Mouse (Mus musculus) CH12.LX (cell line): ENCODE results near the gene Lpin1. TPM values are rescaled to one million over a fixed set of nuclear protein-coding genes. Genes with fewer than 3 reads are reported as not detected.

ENCODE experiments used
- DNase-seq: peaks from one replicate; pipeline ENCODE4 v3.0.0-alpha.2; 2013; ENCODE audit errors: extremely low read depth
- H3K27ac ChIP-seq: 2 replicates; pipeline ENCODE4 v1.5.1; 2012; ENCODE audit warnings: low read depth, mild to moderate bottlenecking, control low read depth, moderate library complexity; ENCODE audit not compliant: insufficient read depth
- H3K27me3 ChIP-seq: replicated peaks from 2 replicates; pipeline ENCODE3; 2012; ENCODE audit warnings: inconsistent platforms
- H3K36me3 ChIP-seq, 2 experiments: replicated peaks in 1 of 2; 2 replicates each; pipeline versions ENCODE3 to v1.6.1; 2012; ENCODE audit warnings: inconsistent platforms in 1 of 2, low read length in 1 of 2, mild to moderate bottlenecking in 1 of 2, mixed read lengths in 1 of 2, moderate library complexity in 1 of 2; ENCODE audit not compliant: control insufficient read depth in 1 of 2, insufficient read depth in 1 of 2
- H3K4me1 ChIP-seq, 2 experiments: 2 replicates each; pipeline ENCODE4 v1.6.1; 2012; ENCODE audit warnings: inconsistent platforms in 1 of 2, moderate library complexity in 1 of 2; ENCODE audit not compliant: insufficient read depth in 2 of 2, control insufficient read depth in 1 of 2
- H3K4me2 ChIP-seq: 2 replicates; pipeline ENCODE4 v1.6.1; 2012; ENCODE audit warnings: low read depth, mild to moderate bottlenecking, control low read depth; ENCODE audit not compliant: poor library complexity, insufficient read depth, severe bottlenecking
- H3K4me3 ChIP-seq, 3 experiments: fragments of 150-350 bp in 1 of 3; sonication (generic) in 1 of 3; replicated peaks in 1 of 3; 2 replicates each; pipeline versions ENCODE3 to v1.5.1; 2011 to 2012; ENCODE audit warnings: low read depth in 2 of 3, low read length in 2 of 3, mild to moderate bottlenecking in 2 of 3, moderate library complexity in 2 of 3, control low read depth in 1 of 3, improper control_type of control experiment in 1 of 3, inconsistent platforms in 1 of 3, mixed read lengths in 1 of 3; ENCODE audit not compliant: poor library complexity in 1 of 3
- H3K79me2 ChIP-seq: replicated peaks from 2 replicates; pipeline ENCODE4 v1.6.1; 2012; ENCODE audit warnings: mild to moderate bottlenecking, moderate library complexity; ENCODE audit not compliant: control insufficient read depth, poor library complexity, insufficient read depth, severe bottlenecking; ENCODE audit errors: extremely low read depth
- H3K9ac ChIP-seq: 2 replicates; pipeline ENCODE4 v1.6.1; 2012; ENCODE audit warnings: low read depth, mild to moderate bottlenecking, control low read depth, moderate library complexity; ENCODE audit not compliant: insufficient read depth
- H3K9me3 ChIP-seq: replicated peaks from 2 replicates; pipeline ENCODE3; 2012; ENCODE audit warnings: low read length, inconsistent platforms, mixed read lengths
- BHLHE40 ChIP-seq: IDR thresholded peaks from 2 replicates; pipeline ENCODE4 v1.6.1; 2011; ENCODE audit warnings: mild to moderate bottlenecking, low read depth, low read length, improper control_type of control experiment
- CHD1 ChIP-seq: IDR thresholded peaks from 2 replicates; pipeline ENCODE4 v1.6.1; 2012; ENCODE audit warnings: low read depth, low read length, improper control_type of control experiment, inconsistent platforms
- CHD2 ChIP-seq: IDR thresholded peaks from 2 replicates; pipeline ENCODE4 v1.6.1; 2011; ENCODE audit warnings: low read length, improper control_type of control experiment
- CTCF ChIP-seq, 2 experiments: IDR thresholded peaks in 1 of 2; conservative IDR thresholded peaks in 1 of 2; 2 replicates each; pipeline ENCODE4 v1.5.1; 2011 to 2012; ENCODE audit warnings: low read depth in 2 of 2, low read length in 2 of 2, improper control_type of control experiment in 1 of 2, inconsistent platforms in 1 of 2, mild to moderate bottlenecking in 1 of 2, moderate library complexity in 1 of 2
- ELF1 ChIP-seq: IDR thresholded peaks from 2 replicates; pipeline ENCODE4 v1.6.1; 2014; ENCODE audit warnings: low read depth, mild to moderate bottlenecking, inconsistent platforms, low read length, improper control_type of control experiment
- EP300 ChIP-seq: IDR thresholded peaks from 2 replicates; pipeline ENCODE4 v1.6.1; 2011; ENCODE audit warnings: low read length, improper control_type of control experiment
- ETS1 ChIP-seq: conservative IDR thresholded peaks from 2 replicates; pipeline ENCODE4 v1.6.1; 2012; ENCODE audit warnings: low read depth, mild to moderate bottlenecking, inconsistent platforms, low read length, improper control_type of control experiment, moderate library complexity
- GABPA ChIP-seq: IDR thresholded peaks from 2 replicates; pipeline ENCODE4 v1.6.1; 2012; ENCODE audit warnings: low read depth, low read length, improper control_type of control experiment, inconsistent platforms; ENCODE audit not compliant: insufficient replicate concordance
- HCFC1 ChIP-seq: IDR thresholded peaks from 2 replicates; pipeline ENCODE4 v1.6.1; 2012; ENCODE audit warnings: low read depth, mild to moderate bottlenecking, inconsistent platforms, low read length, improper control_type of control experiment
- IRF4 ChIP-seq: IDR thresholded peaks from 2 replicates; pipeline ENCODE4 v1.6.1; 2014; ENCODE audit warnings: low read depth, mild to moderate bottlenecking, inconsistent platforms, low read length, improper control_type of control experiment
- KAT2A ChIP-seq: IDR thresholded peaks from 2 replicates; pipeline ENCODE4 v1.6.1; 2012; ENCODE audit warnings: low read length, improper control_type of control experiment, inconsistent platforms; ENCODE audit not compliant: insufficient replicate concordance
- MAFK ChIP-seq: IDR thresholded peaks from 2 replicates; pipeline ENCODE4 v1.6.1; 2011; ENCODE audit warnings: low read length, improper control_type of control experiment; ENCODE audit not compliant: insufficient replicate concordance
- MAX ChIP-seq: IDR thresholded peaks from 2 replicates; pipeline ENCODE4 v1.6.1; 2011; ENCODE audit warnings: low read length, improper control_type of control experiment
- MAZ ChIP-seq: IDR thresholded peaks from 2 replicates; pipeline ENCODE4 v1.6.1; 2012; ENCODE audit warnings: low read depth, mild to moderate bottlenecking, inconsistent platforms, low read length, improper control_type of control experiment, moderate library complexity
- MEF2A ChIP-seq: IDR thresholded peaks from 2 replicates; pipeline ENCODE4 v1.6.1; 2014; ENCODE audit warnings: low read depth, mild to moderate bottlenecking, inconsistent platforms, low read length, improper control_type of control experiment, borderline replicate concordance
- MXI1 ChIP-seq: IDR thresholded peaks from 2 replicates; pipeline ENCODE4 v1.6.1; 2011; ENCODE audit warnings: mild to moderate bottlenecking, low read depth, low read length, improper control_type of control experiment
- MYC ChIP-seq: IDR thresholded peaks from 2 replicates; pipeline ENCODE4 v1.6.1; 2011; ENCODE audit warnings: low read depth, mild to moderate bottlenecking, improper control_type of control experiment, low read length
- NELFE ChIP-seq: IDR thresholded peaks from 2 replicates; pipeline ENCODE4 v1.6.1; 2011; ENCODE audit warnings: low read depth, low read length, improper control_type of control experiment
- PAX5 ChIP-seq: IDR thresholded peaks from 2 replicates; pipeline ENCODE4 v1.6.1; 2012; ENCODE audit warnings: low read length, inconsistent platforms, mixed read lengths
- POLR2A ChIP-seq: IDR thresholded peaks from 2 replicates; pipeline ENCODE4 v1.6.1; 2011; ENCODE audit warnings: low read depth, mild to moderate bottlenecking, improper control_type of control experiment, low read length
- POLR2AphosphoS2 ChIP-seq: IDR thresholded peaks from 2 replicates; pipeline ENCODE4 v1.6.1; 2011; ENCODE audit warnings: low read depth, low read length, improper control_type of control experiment
- RAD21 ChIP-seq: IDR thresholded peaks from 2 replicates; pipeline ENCODE4 v1.6.1; 2011; ENCODE audit warnings: low read depth, mild to moderate bottlenecking, low read length, improper control_type of control experiment, moderate library complexity
- RCOR1 ChIP-seq: conservative IDR thresholded peaks from 2 replicates; pipeline ENCODE4 v1.6.1; 2012; ENCODE audit warnings: low read depth, mild to moderate bottlenecking, inconsistent platforms, low read length, improper control_type of control experiment
- SIN3A ChIP-seq: IDR thresholded peaks from 2 replicates; pipeline ENCODE4 v1.6.1; 2012; ENCODE audit warnings: low read length, improper control_type of control experiment, inconsistent platforms
- SMC3 ChIP-seq: IDR thresholded peaks from 2 replicates; pipeline ENCODE4 v1.6.1; 2011; ENCODE audit warnings: low read depth, low read length, improper control_type of control experiment
- TBP ChIP-seq: conservative IDR thresholded peaks from 2 replicates; pipeline ENCODE4 v1.6.1; 2011; ENCODE audit warnings: low read depth, low read length, improper control_type of control experiment
- UBTF ChIP-seq: IDR thresholded peaks from 2 replicates; pipeline ENCODE4 v1.6.1; 2012; ENCODE audit warnings: low read depth, mild to moderate bottlenecking, inconsistent platforms, low read length, improper control_type of control experiment, moderate library complexity
- USF1 ChIP-seq: IDR thresholded peaks from 2 replicates; pipeline ENCODE4 v1.6.1; 2014; ENCODE audit warnings: low read depth, mild to moderate bottlenecking, inconsistent platforms, low read length, improper control_type of control experiment
- USF2 ChIP-seq: conservative IDR thresholded peaks from 2 replicates; pipeline ENCODE4 v1.6.1; 2011; ENCODE audit warnings: low read depth, low read length, improper control_type of control experiment
- ZC3H11A ChIP-seq: IDR thresholded peaks from 2 replicates; pipeline ENCODE4 v1.6.1; 2012; ENCODE audit warnings: low read depth, mild to moderate bottlenecking, inconsistent platforms, low read length, improper control_type of control experiment
- ZKSCAN1 ChIP-seq: IDR thresholded peaks from 2 replicates; pipeline ENCODE4 v1.6.1; 2012; ENCODE audit warnings: low read depth, inconsistent platforms, low read length, improper control_type of control experiment, borderline replicate concordance
- ZNF384 ChIP-seq: IDR thresholded peaks from 2 replicates; pipeline ENCODE4 v1.6.1; 2012; ENCODE audit warnings: low read depth, low read length, improper control_type of control experiment, inconsistent platforms
- dilution Hi-C: fragments of 300-500 bp; cut with MboI; formaldehyde crosslinking; loops from 2 replicates; pipeline ENCODE4 v1.14.3; 2020; ENCODE audit warnings: low sequenced_read_pairs; ENCODE audit not compliant: extremely low pct_unique_long_range_greater_than_20kb, extremely low pct_ligation_motif_present
- in situ Hi-C: fragments of 300-500 bp; cut with MboI; formaldehyde crosslinking; loops from 3 replicates; pipeline ENCODE4 v1.14.3; 2019; ENCODE audit warnings: low sequenced_read_pairs, low pct_ligation_motif_present, low pct_unique_long_range_greater_than_20kb, mixed read lengths
- polyA plus RNA-seq: library from polyadenylated mRNA; unstranded; fragments of >175 nt; gene quantifications from 2 replicates; pipeline ENCODE4 v1.2.1, GENCODE M21; 2012; ENCODE audit warnings: low read depth; ENCODE audit not compliant: insufficient read length
- total RNA-seq, 2 experiments: library from RNA; depleted of rRNA; stranded (reverse); fragments of 300-350 nt in 1 of 2; fragments of >200 nt in 1 of 2; gene quantifications; 2 replicates each; pipeline ENCODE4 v1.2.3; 2012 to 2014

Lpin1 gene
- total and polyA plus RNA-seq, 3 experiments: 6.1 to 7.5 (median 6.7) TPM

- no peaks in the 10 kb centered on the region for H3K36me3 ChIP-seq
- no peaks in the 10 kb centered on the region for H3K9me3 ChIP-seq
- no peak overlapping the region for H3K4me3 ChIP-seq
- no peak overlapping the region for H3K27ac ChIP-seq
- dilution Hi-C loops: no loop called here
- no peak overlapping the region for H3K9ac ChIP-seq
- H3K4me2 ChIP-seq: no peak overlapping the region
- no peaks in the 10 kb centered on the region for H3K27me3 ChIP-seq
- TF ChIP-seq HCFC1: no peak
- no peak for TF ChIP-seq IRF4
- no peak for TF ChIP-seq MEF2A
- no peak for TF ChIP-seq USF2
- no peak for TF ChIP-seq MAX
- TF ChIP-seq MAFK: no peak
- TF ChIP-seq GABPA: no peak
- TF ChIP-seq MAZ: no peak
- TF ChIP-seq KAT2A: no peak
- no peak for TF ChIP-seq ZC3H11A
- TF ChIP-seq POLR2AphosphoS2: no peak
- TF ChIP-seq TBP: no peak
- no peak for TF ChIP-seq ZNF384
- no peak for TF ChIP-seq MXI1
- no peak for TF ChIP-seq ZKSCAN1
- no peak for TF ChIP-seq CHD2
- TF ChIP-seq MYC: no peak
- no peak for TF ChIP-seq ELF1
- TF ChIP-seq RAD21: no peak
- TF ChIP-seq, all 38 proteins: peak for 0
- peaks cover 7 to 27% of the 10 kb centered on the region in 2 experiments; a peak in 3 of 4 replicates for H3K4me1 ChIP-seq
- no peaks in the 10 kb centered on the region for H3K79me2 ChIP-seq
- in situ Hi-C loops: loop anchor here (5.0 kb wide), 1 partner anchor 66 kb away; no protein-coding TSS in a partner anchor
- no peak for DNase-seq
Measured at GRCm38 (mm10) chr12:16633235-16633634, 22.5 kb upstream of the Lpin1 start.

GRCm38 (mm10) chr12:16631423-16631822 lies 20.7 kb upstream of the Lpin1 start:
- DNase-seq: peak; percentile 65
- TF ChIP-seq EP300 (peak; percentile 67; the same call in 1 of the 2 replicates), NELFE (no peak), USF1 (no peak), POLR2AphosphoS2 (no peak), ZNF384 (peak; percentile 84), TBP (no peak), MAZ (no peak), MAX (no peak), CHD1 (no peak), ETS1 (0 out of 2 replicates have a peak, but pooled peaks have one; percentile 7), RCOR1 (no peak), KAT2A (no peak), CTCF (conservative IDR thresholded peaks at IDR 0.05 in 1 of 2, IDR thresholded peaks at IDR 0.05 in 1 of 2; ENCODE audit: low read depth in 2 of 2, low read length in 2 of 2) (no peak), POLR2A (no peak), HCFC1 (no peak), MAFK (peak; percentile 66; the same call in 1 of the 2 replicates), CHD2 (no peak), MXI1 (no peak), USF2 (no peak), UBTF (no peak), BHLHE40 (peak; percentile 76), ELF1 (no peak), SMC3 (no peak), PAX5 (no peak), SIN3A (no peak), RAD21 (no peak), MYC (0 out of 2 replicates have a peak, but pooled peaks have one; percentile 15), ZKSCAN1 (no peak)

More at GRCm38 (mm10) chr12:16631423-16631822, 20.7 kb upstream of the Lpin1 start:
- Histone ChIP-seq H3K9me3 (no peaks in the 10 kb centered on the region), H3K9ac (no peak overlapping the region), H3K27me3 (no peaks in the 10 kb centered on the region), H3K4me2 (no peak overlapping the region), H3K27ac (no peak overlapping the region), H3K36me3 (no peaks in the 10 kb centered on the region), H3K4me3 (no peak overlapping the region), H3K79me2 (no peaks in the 10 kb centered on the region), H3K4me1 (peaks cover 5 to 21% of the 10 kb centered on the region in 2 experiments; a peak in 2 of 4 replicates)
- in situ Hi-C loops (loop anchor here (5.0 kb wide), 1 partner anchor 64 kb away; no protein-coding TSS in a partner anchor), dilution Hi-C loops (no loop called here)
